Mouse (Mus musculus) MEL (cell line): ENCODE results near the gene Kcnh7. TPM values are rescaled to one million over a fixed set of nuclear protein-coding genes. Genes with fewer than 3 reads are reported as not detected.

Source experiments
- DNase-seq: peaks from one replicate; pipeline ENCODE4 v3.0.0; 2011; ENCODE audit warnings: low read depth, low spot score
- H3K27ac ChIP-seq: 2 replicates; pipeline ENCODE4 v1.5.1; 2012; ENCODE audit warnings: low read depth, mild to moderate bottlenecking, control low read depth, low read length, moderate library complexity; ENCODE audit not compliant: control insufficient read depth
- H3K27me3 ChIP-seq, 2 experiments: fragments of 150-350 bp in 1 of 2; sonication (generic) in 1 of 2; 2 replicates each; pipeline ENCODE4 v1.6.1; 2012; ENCODE audit warnings: low read length in 2 of 2, mild to moderate bottlenecking in 2 of 2, improper control_type of control experiment in 1 of 2, moderate library complexity in 1 of 2; ENCODE audit not compliant: insufficient read depth in 2 of 2, control insufficient read depth in 1 of 2
- H3K36me3 ChIP-seq, 2 experiments: 2 replicates each; pipeline ENCODE4 v1.6.1; 2012 to 2014; ENCODE audit warnings: low read length in 2 of 2, improper control_type of control experiment in 1 of 2, inconsistent platforms in 1 of 2, mild to moderate bottlenecking in 1 of 2; ENCODE audit not compliant: insufficient read depth in 2 of 2, control insufficient read depth in 1 of 2
- H3K4me1 ChIP-seq, 2 experiments: fragments of 150-350 bp in 1 of 2; sonication (generic) in 1 of 2; 2 replicates each; pipeline ENCODE4 v1.6.1; 2012; ENCODE audit warnings: low read length in 2 of 2, improper control_type of control experiment in 1 of 2, mild to moderate bottlenecking in 1 of 2; ENCODE audit not compliant: insufficient read depth in 2 of 2, control insufficient read depth in 1 of 2
- H3K4me3 ChIP-seq, 2 experiments: fragments of 150-350 bp in 1 of 2; sonication (generic) in 1 of 2; 2 replicates each; pipeline ENCODE4 v1.5.1; 2012; ENCODE audit warnings: low read depth in 2 of 2, low read length in 2 of 2, mild to moderate bottlenecking in 2 of 2, moderate library complexity in 2 of 2, control low read depth in 1 of 2, improper control_type of control experiment in 1 of 2; ENCODE audit not compliant: control insufficient read depth in 1 of 2, insufficient read depth in 1 of 2
- H3K79me2 ChIP-seq: 2 replicates; pipeline ENCODE4 v1.6.1; 2012; ENCODE audit warnings: mild to moderate bottlenecking, low read length, moderate library complexity; ENCODE audit not compliant: control insufficient read depth, poor library complexity, insufficient read depth
- H3K9ac ChIP-seq: 2 replicates; pipeline ENCODE4 v1.6.1; 2012; ENCODE audit warnings: low read depth, mild to moderate bottlenecking, control low read depth, low read length, moderate library complexity; ENCODE audit not compliant: control insufficient read depth, poor library complexity, severe bottlenecking
- H3K9me3 ChIP-seq: fragments of 150-350 bp; sonication (generic); replicated peaks from 2 replicates; pipeline ENCODE4 v1.6.1; 2012; ENCODE audit warnings: mild to moderate bottlenecking, low read length, improper control_type of control experiment, moderate library complexity; ENCODE audit not compliant: insufficient read depth
- BHLHE40 ChIP-seq: IDR thresholded peaks from 2 replicates; pipeline ENCODE4 v1.6.1; 2012; ENCODE audit warnings: low read depth, mild to moderate bottlenecking, inconsistent platforms, low read length, improper control_type of control experiment, borderline replicate concordance
- CHD2 ChIP-seq: IDR thresholded peaks from 2 replicates; pipeline ENCODE4 v1.6.1; 2011; ENCODE audit warnings: low read length, improper control_type of control experiment
- E2F4 ChIP-seq: IDR thresholded peaks from 2 replicates; pipeline ENCODE4 v1.6.1; 2011; ENCODE audit warnings: low read depth, low read length, improper control_type of control experiment, borderline replicate concordance
- ELF1 ChIP-seq: IDR thresholded peaks from 2 replicates; pipeline ENCODE4 v1.6.1; 2014; ENCODE audit warnings: low read depth, mild to moderate bottlenecking, inconsistent platforms, low read length, improper control_type of control experiment, moderate library complexity
- EP300 ChIP-seq, 2 experiments: IDR thresholded peaks; 2 replicates each; pipeline ENCODE4 v1.6.1; 2011; ENCODE audit warnings: improper control_type of control experiment in 2 of 2, low read length in 2 of 2, low read depth in 1 of 2, mild to moderate bottlenecking in 1 of 2
- ETS1 ChIP-seq: IDR thresholded peaks from 2 replicates; pipeline ENCODE4 v1.6.1; 2012; ENCODE audit warnings: low read depth, mild to moderate bottlenecking, inconsistent platforms, low read length, improper control_type of control experiment, moderate library complexity
- HCFC1 ChIP-seq: IDR thresholded peaks from 2 replicates; pipeline ENCODE4 v1.6.1; 2012; ENCODE audit warnings: low read depth, mild to moderate bottlenecking, inconsistent platforms, low read length, improper control_type of control experiment, moderate library complexity
- JUND ChIP-seq: IDR thresholded peaks from 2 replicates; pipeline ENCODE4 v1.6.1; 2011; ENCODE audit warnings: low read depth, mild to moderate bottlenecking, improper control_type of control experiment, low read length
- KAT2A ChIP-seq: conservative IDR thresholded peaks from 2 replicates; pipeline ENCODE4 v1.6.1; 2012; ENCODE audit warnings: low read depth, low read length, improper control_type of control experiment, inconsistent platforms
- MAFK ChIP-seq: IDR thresholded peaks from 2 replicates; pipeline ENCODE4 v1.6.1; 2011; ENCODE audit warnings: low read depth, mild to moderate bottlenecking, low read length, improper control_type of control experiment, borderline replicate concordance
- MAZ ChIP-seq: IDR thresholded peaks from 2 replicates; pipeline ENCODE4 v1.6.1; 2012; ENCODE audit warnings: low read depth, mild to moderate bottlenecking, inconsistent platforms, low read length, improper control_type of control experiment
- MEF2A ChIP-seq: IDR thresholded peaks from 2 replicates; pipeline ENCODE4 v1.6.1; 2014; ENCODE audit warnings: low read depth, mild to moderate bottlenecking, inconsistent platforms, low read length, improper control_type of control experiment; ENCODE audit not compliant: poor library complexity, insufficient replicate concordance, severe bottlenecking; ENCODE audit errors: extremely low read depth
- MYC ChIP-seq: IDR thresholded peaks from 2 replicates; pipeline ENCODE4 v1.6.1; 2011; ENCODE audit warnings: low read depth, mild to moderate bottlenecking, low read length, improper control_type of control experiment, moderate library complexity
- NRF1 ChIP-seq: IDR thresholded peaks from 2 replicates; pipeline ENCODE4 v1.6.1; 2014; ENCODE audit warnings: low read depth, mild to moderate bottlenecking, inconsistent platforms, low read length, improper control_type of control experiment, moderate library complexity; ENCODE audit not compliant: poor library complexity, insufficient read depth, severe bottlenecking
- POLR2AphosphoS2 ChIP-seq: IDR thresholded peaks from 2 replicates; pipeline ENCODE4 v1.6.1; 2011; ENCODE audit warnings: low read length, improper control_type of control experiment
- RAD21 ChIP-seq: IDR thresholded peaks from 2 replicates; pipeline ENCODE4 v1.6.1; 2011; ENCODE audit warnings: mild to moderate bottlenecking, low read depth, low read length, improper control_type of control experiment
- RCOR1 ChIP-seq: IDR thresholded peaks from 2 replicates; pipeline ENCODE4 v1.6.1; 2012; ENCODE audit warnings: low read depth, mild to moderate bottlenecking, inconsistent platforms, low read length, improper control_type of control experiment
- TAL1 ChIP-seq: IDR thresholded peaks from 2 replicates; pipeline ENCODE4 v1.6.1; 2012; ENCODE audit warnings: mild to moderate bottlenecking, inconsistent platforms, low read length, moderate library complexity, mixed read lengths
- USF2 ChIP-seq, 2 experiments: IDR thresholded peaks; 2 replicates each; pipeline ENCODE4 v1.6.1; 2011 to 2012; ENCODE audit warnings: improper control_type of control experiment in 2 of 2, low read length in 2 of 2, borderline replicate concordance in 1 of 2, inconsistent platforms in 1 of 2, low read depth in 1 of 2, mild to moderate bottlenecking in 1 of 2; ENCODE audit not compliant: insufficient read depth in 1 of 2
- ZC3H11A ChIP-seq: IDR thresholded peaks from 2 replicates; pipeline ENCODE4 v1.6.1; 2012; ENCODE audit warnings: low read depth, mild to moderate bottlenecking, inconsistent platforms, low read length, improper control_type of control experiment
- polyA plus RNA-seq, 2 experiments: library from polyadenylated mRNA; stranded (reverse) in 1 of 2; unstranded in 1 of 2; fragments of >175 nt in 1 of 2; fragments of >200 nt in 1 of 2; gene quantifications; 2 replicates each; pipeline versions ENCODE4 v1.2.1 to v1.2.4; 2012; ENCODE audit warnings: low replicate concordance in 2 of 2, low read depth in 1 of 2; ENCODE audit not compliant: insufficient read length in 2 of 2, insufficient read depth in 1 of 2, missing spikeins in 1 of 2
- total RNA-seq: library from RNA; depleted of rRNA; stranded (reverse); fragments of 300-350 nt; gene quantifications from 2 replicates; pipeline ENCODE4 v1.2.3, GENCODE M21; 2012

Kcnh7 gene
- total and polyA plus RNA-seq, 3 experiments, result under 0.01 to 0.13 TPM; not detected in 1

DNA sequence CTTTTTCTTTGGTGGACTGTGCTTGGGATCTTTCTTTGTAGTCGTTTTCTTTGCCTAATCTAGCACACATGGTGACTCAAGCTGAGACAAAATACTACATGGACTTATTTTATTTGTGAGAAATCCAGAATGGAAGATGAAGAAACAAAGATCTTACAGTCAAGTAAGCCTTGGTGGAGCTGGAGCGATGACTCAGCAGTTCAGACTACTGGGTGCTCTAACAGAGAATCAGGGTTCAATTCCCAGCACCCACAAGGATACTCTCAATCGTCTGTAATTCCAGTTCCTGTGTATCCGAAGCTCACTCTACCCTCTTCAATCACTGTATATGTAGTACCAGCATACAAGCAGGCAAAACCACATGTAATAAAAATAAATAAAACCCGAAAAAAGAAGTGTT, 513.8 kb downstream of the Kcnh7 start:
- Histone ChIP-seq H3K9me3 (no peaks in the 10 kb centered on the region), H3K27me3 (no peaks in the 10 kb centered on the region), H3K79me2 (peaks cover 3% of the 10 kb centered on the region; the same call in 1 of the 2 replicates), H3K27ac (no peak overlapping the region), H3K36me3 (peaks cover 0 to 19% of the 10 kb centered on the region in 2 experiments), H3K9ac (no peak overlapping the region), H3K4me1 (peaks cover 4 to 16% of the 10 kb centered on the region in 2 experiments), H3K4me3 (no peak overlapping the region)
- TF ChIP-seq POLR2AphosphoS2, result no peak
- TF ChIP-seq MAFK, result peak; percentile 75
- peak; percentile 44 for DNase-seq

DNA sequence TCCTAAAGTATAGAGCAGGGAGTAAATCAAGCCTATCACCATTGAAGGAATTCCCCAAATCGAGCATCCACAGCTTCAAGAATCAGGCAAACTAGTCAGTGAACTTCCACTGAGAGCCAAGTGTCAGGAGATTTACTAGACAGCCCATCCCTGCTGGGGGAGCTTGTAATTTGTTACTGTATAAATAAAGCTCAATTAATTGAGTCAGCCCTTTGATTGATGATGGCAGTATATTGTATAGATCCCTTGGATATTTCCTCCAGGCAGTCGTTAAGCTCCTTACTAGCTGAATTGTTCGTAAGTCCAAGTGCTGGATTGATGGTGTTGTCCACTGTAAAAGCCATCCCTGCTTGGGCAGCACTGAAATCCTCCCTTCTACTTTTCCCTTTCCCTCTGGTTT, 514.2 kb downstream of the Kcnh7 start:
- peaks cover 3% of the 10 kb centered on the region for H3K79me2 ChIP-seq
- no peak for TF ChIP-seq MAZ

DNA sequence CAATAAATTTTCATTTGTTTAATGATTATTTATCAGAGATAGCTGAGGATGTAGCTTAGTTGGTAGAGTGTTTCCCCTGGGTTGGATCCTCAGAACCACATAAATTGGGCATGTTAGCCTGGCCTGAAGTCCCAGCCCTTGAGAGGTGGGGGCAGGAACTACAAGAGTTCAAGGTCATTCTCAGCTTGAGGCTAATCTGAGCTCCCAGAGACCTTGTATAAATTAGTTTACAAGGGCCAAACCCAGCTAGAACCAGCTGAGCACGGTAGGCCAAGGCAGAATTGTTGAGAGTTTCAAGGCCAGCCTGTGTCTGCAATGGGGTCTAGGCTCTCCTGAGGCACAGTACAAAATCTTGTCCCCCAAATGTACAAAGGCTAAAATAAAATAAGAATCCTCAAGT, 518.6 kb downstream of the Kcnh7 start:
- Histone ChIP-seq H3K36me3 (peaks cover 0 to 14% of the 10 kb centered on the region in 2 experiments; a peak in 2 of 4 replicates), H3K4me1 (peaks cover 7 to 15% of the 10 kb centered on the region in 2 experiments), H3K4me3 (peak overlapping the region in 1 of 2 experiments; percentile 99; a peak in 1 of 4 replicates), H3K27me3 (no peaks in the 10 kb centered on the region)
- TF ChIP-seq MYC (no peak), ELF1 (no peak), RCOR1 (no peak), USF2 (IDR thresholded peaks at IDR 0.05; ENCODE audit: borderline replicate concordance in 1 of 2, insufficient read depth in 1 of 2, low read depth in 1 of 2, low read length in 2 of 2) (no peak), NRF1 (no peak), E2F4 (no peak), MAFK (no peak), BHLHE40 (no peak), CHD2 (no peak), ETS1 (no peak), TAL1 (no peak), HCFC1 (no peak), MEF2A (no peak), KAT2A (no peak), JUND (no peak), EP300 (IDR thresholded peaks at IDR 0.05; ENCODE audit: low read depth in 1 of 2, low read length in 2 of 2) (no peak), RAD21 (no peak), ZC3H11A (no peak)
- TF ChIP-seq, all 39 proteins: peak for 0
- no peaks in the 10 kb centered on the region for H3K9me3 ChIP-seq
- no peak overlapping the region for H3K27ac ChIP-seq
- H3K9ac ChIP-seq, result no peak overlapping the region
- H3K79me2 ChIP-seq, result peaks cover 5% of the 10 kb centered on the region
- no peak for DNase-seq

More for the DNA sequence above, 514.2 kb downstream of the Kcnh7 start:
- peaks cover 6 to 17% of the 10 kb centered on the region in 2 experiments for H3K4me1 ChIP-seq
- H3K9me3 ChIP-seq, result no peaks in the 10 kb centered on the region
- no peak overlapping the region for H3K4me3 ChIP-seq
- peaks cover 0 to 19% of the 10 kb centered on the region in 2 experiments for H3K36me3 ChIP-seq
- DNase-seq, result no peak
- no peaks in the 10 kb centered on the region for H3K27me3 ChIP-seq
- H3K9ac ChIP-seq, result no peak overlapping the region
- H3K27ac ChIP-seq, result no peak overlapping the region
